ENCODE assay signal across 11 mouse cellular contexts in genomic region chr2:180027768-180028167, GRCm38 (mm10). TPM values are rescaled to one million over a fixed set of nuclear protein-coding genes. Genes with fewer than 3 reads are reported as not detected.
DNase-seq lines count a peak whose midpoint lies in the region; ATAC-seq and TF ChIP-seq lines count a peak whose summit lies in the region.
"Had no signal": no experiment of that assay in that cellular context is flagged by ENCODE, and none has a peak within 500 bp of the region (broad histone marks: within the 10 kb centered on the region; RNA-seq: fewer than 3 reads in every experiment).

No protein-coding gene starts in this region.

- H3K36me3 ChIP-seq in kidney, embryonic 16.5 days (ENCODE audit: insufficient read depth, low read length) = peaks cover 46% of the 10 kb centered on the region
- peaks cover 49% of the 10 kb centered on the region for H3K36me3 ChIP-seq in embryonic facial prominence, embryonic 15.5 days
- H3K36me3 ChIP-seq in hindbrain, embryonic 13.5 days = peaks cover 55% of the 10 kb centered on the region
- H3K36me3 ChIP-seq in midbrain, postnatal 0 days (ENCODE audit: insufficient read depth, low read length) = peaks cover 43% of the 10 kb centered on the region

- H3K4me3 ChIP-seq in kidney, embryonic 16.5 days (ENCODE audit: low read length) = peak overlapping the region; percentile 92; the same call in 1 of the 2 replicates
- peak overlapping the region; percentile 95; the same call in 1 of the 2 replicates for H3K4me3 ChIP-seq in embryonic facial prominence, embryonic 15.5 days (replicated peaks)
- peak overlapping the region; percentile 99 for H3K4me3 ChIP-seq in hindbrain, embryonic 13.5 days
- no peak overlapping the region for H3K4me3 ChIP-seq in midbrain, postnatal 0 days (ENCODE audit: low read depth, low read length)

- H3K9me3 ChIP-seq in kidney, embryonic 16.5 days (ENCODE audit: low read length) = no peaks in the 10 kb centered on the region
- no peaks in the 10 kb centered on the region for H3K9me3 ChIP-seq in embryonic facial prominence, embryonic 15.5 days (replicated peaks)
- no peaks in the 10 kb centered on the region for H3K9me3 ChIP-seq in hindbrain, embryonic 13.5 days
- no peaks in the 10 kb centered on the region for H3K9me3 ChIP-seq in midbrain, postnatal 0 days (ENCODE audit: low read length)

- TF ChIP-seq CTCF in midbrain, postnatal 0 days (IDR thresholded peaks at IDR 0.05) = no peak

- WGBS in kidney, embryonic 16.5 days = 53% methylated on average over 9 of the region's 9 CpGs
- WGBS in embryonic facial prominence, embryonic 15.5 days = 69% methylated on average over 9 of the region's 9 CpGs
- WGBS in hindbrain, embryonic 13.5 days = 75% methylated on average over 9 of the region's 9 CpGs
- WGBS in midbrain, postnatal 0 days = 75% methylated on average over 9 of the region's 9 CpGs

- no peak overlapping the region for H3K27ac ChIP-seq in kidney, embryonic 16.5 days (ENCODE audit: low read length)
- H3K27ac ChIP-seq in embryonic facial prominence, embryonic 15.5 days (replicated peaks) = no peak overlapping the region
- no peak overlapping the region for H3K27ac ChIP-seq in hindbrain, embryonic 13.5 days
- no peak overlapping the region for H3K27ac ChIP-seq in midbrain, postnatal 0 days (ENCODE audit: low read depth, low read length)

- ATAC-seq in kidney, embryonic 16.5 days (ENCODE audit: low FRiP score, low TSS enrichment) = no peak
- ATAC-seq in embryonic facial prominence, embryonic 15.5 days (ENCODE audit: insufficient number of reproducible peaks, low FRiP score, low TSS enrichment, low read depth) = no peak
- no peak for ATAC-seq in hindbrain, embryonic 13.5 days (ENCODE audit: low FRiP score)
- ATAC-seq in midbrain, postnatal 0 days (ENCODE audit: low FRiP score) = no peak
- ATAC-seq: liver, postnatal 0 days had no signal

- peak overlapping the region; percentile 95; the same call in 1 of the 2 replicates for H3K9ac ChIP-seq in kidney, embryonic 16.5 days (replicated peaks; ENCODE audit: low read length)
- no peak overlapping the region for H3K9ac ChIP-seq in embryonic facial prominence, embryonic 15.5 days
- H3K9ac ChIP-seq in hindbrain, embryonic 13.5 days = peak overlapping the region; percentile 99
- H3K9ac ChIP-seq in midbrain, postnatal 0 days (replicated peaks; ENCODE audit: low read length, poor library complexity, severe bottlenecking) = no peak overlapping the region
- H3K9ac ChIP-seq: liver, postnatal 0 days had no signal

- intact Hi-C loops in left cerebral cortex, postnatal 4 days (cut with DNase I) = loop anchor here (5.0 kb wide), 1 partner anchor 110 kb away; no protein-coding TSS in a partner anchor

- peak overlapping the region; percentile 82; the same call in 1 of the 2 replicates for H3K4me2 ChIP-seq in kidney, embryonic 16.5 days (replicated peaks; ENCODE audit: low read depth, low read length)
- H3K4me2 ChIP-seq in embryonic facial prominence, embryonic 15.5 days (replicated peaks) = peak overlapping the region; percentile 76; the same call in 1 of the 2 replicates
- peak overlapping the region; percentile 80 for H3K4me2 ChIP-seq in hindbrain, embryonic 13.5 days
- H3K4me2 ChIP-seq in midbrain, postnatal 0 days (ENCODE audit: low read depth, low read length, poor library complexity, severe bottlenecking) = peak overlapping the region; percentile 99

- peaks cover 33% of the 10 kb centered on the region for H3K4me1 ChIP-seq in kidney, embryonic 16.5 days (ENCODE audit: insufficient read depth, low read length)
- H3K4me1 ChIP-seq in embryonic facial prominence, embryonic 15.5 days = peaks cover 35% of the 10 kb centered on the region
- H3K4me1 ChIP-seq in hindbrain, embryonic 13.5 days (replicated peaks) = peaks cover 50% of the 10 kb centered on the region
- peaks cover 18% of the 10 kb centered on the region; the same call in 1 of the 2 replicates for H3K4me1 ChIP-seq in midbrain, postnatal 0 days (ENCODE audit: insufficient read depth, low read length)

- no peak for DNase-seq in kidney, postnatal 25 days
- no peak for DNase-seq in midbrain, postnatal 0 days (ENCODE audit: low spot score)
- no peak for DNase-seq in left cerebral cortex, postnatal 4 days
- no peak for DNase-seq in urinary bladder, postnatal 10 days (ENCODE audit: low spot score)
- no peak for DNase-seq in lung, postnatal 10 days
- DNase-seq: adrenal gland, postnatal 10 days; gastrocnemius, postnatal 36 days; liver, postnatal 0 days had no signal

- 0 out of 2 replicates have a peak, but pooled peaks cover under 1% of the 10 kb centered on the region for H3K27me3 ChIP-seq in kidney, embryonic 16.5 days (ENCODE audit: insufficient read depth, low read length)
- H3K27me3 ChIP-seq in embryonic facial prominence, embryonic 15.5 days = peaks cover 2% of the 10 kb centered on the region
- peaks cover 9% of the 10 kb centered on the region for H3K27me3 ChIP-seq in hindbrain, embryonic 13.5 days
- H3K27me3 ChIP-seq in midbrain, postnatal 0 days (ENCODE audit: insufficient read depth, low read length) = no peaks in the 10 kb centered on the region

RNA-seq across cellular contexts. Expression of gene Lsm14b, which starts 3.0 kb away (rescaled TPM):
- 4.8 and 7.0 TPM in 2 replicates for polyA plus RNA-seq in kidney, embryonic 16.5 days (2015; fragmentation: Nextera tagmentation; extraction: Ambion mirVana)
- polyA plus RNA-seq in embryonic facial prominence, embryonic 15.5 days (2015; fragmentation: Nextera tagmentation; extraction: Ambion mirVana) = 8.9 and 9.1 TPM in 2 replicates
- polyA plus RNA-seq in hindbrain, embryonic 13.5 days (2015; fragmentation: Nextera tagmentation; extraction: Ambion mirVana) = 22.5 and 23.4 TPM in 2 replicates
- total RNA-seq in midbrain, postnatal 0 days (2014; rRNA removed) = 113 and 118 TPM in 2 replicates
- 22.0 and 23.6 TPM in 2 replicates for polyA plus RNA-seq in midbrain, postnatal 0 days (2015; fragmentation: Nextera tagmentation; extraction: Ambion mirVana)
- 100 to 1,000 TPM; 199 to 202 TPM for total RNA-seq in left cerebral cortex, postnatal 4 days (2021)

RNA-seq across cellular contexts. Expression of gene Psma7, which starts 14.5 kb away (rescaled TPM):
- polyA plus RNA-seq in kidney, embryonic 16.5 days (2015; fragmentation: Nextera tagmentation; extraction: Ambion mirVana) = 619 and 638 TPM in 2 replicates
- polyA plus RNA-seq in embryonic facial prominence, embryonic 15.5 days (2015; fragmentation: Nextera tagmentation; extraction: Ambion mirVana) = 472 and 518 TPM in 2 replicates
- polyA plus RNA-seq in hindbrain, embryonic 13.5 days (2015; fragmentation: Nextera tagmentation; extraction: Ambion mirVana) = 665 and 670 TPM in 2 replicates
- total RNA-seq in midbrain, postnatal 0 days (2014; rRNA removed) = 197 and 234 TPM in 2 replicates
- 584 and 586 TPM in 2 replicates for polyA plus RNA-seq in midbrain, postnatal 0 days (2015; fragmentation: Nextera tagmentation; extraction: Ambion mirVana)
- total RNA-seq in left cerebral cortex, postnatal 4 days (2021) = 100 to 1,000 TPM; 244 to 245 TPM

RNA-seq across cellular contexts. Expression of gene Ss18l1, which starts 14.5 kb away (rescaled TPM):
- polyA plus RNA-seq in kidney, embryonic 16.5 days (2015; fragmentation: Nextera tagmentation; extraction: Ambion mirVana) = 7.0 and 7.4 TPM in 2 replicates
- polyA plus RNA-seq in embryonic facial prominence, embryonic 15.5 days (2015; fragmentation: Nextera tagmentation; extraction: Ambion mirVana) = 5.2 and 6.1 TPM in 2 replicates
- 52.7 TPM in 2 replicates for polyA plus RNA-seq in hindbrain, embryonic 13.5 days (2015; fragmentation: Nextera tagmentation; extraction: Ambion mirVana)
- total RNA-seq in midbrain, postnatal 0 days (2014; rRNA removed) = 110 and 111 TPM in 2 replicates
- polyA plus RNA-seq in midbrain, postnatal 0 days (2015; fragmentation: Nextera tagmentation; extraction: Ambion mirVana) = 49.2 and 52.3 TPM in 2 replicates
- total RNA-seq in left cerebral cortex, postnatal 4 days (2021) = 10 to 100 TPM; 59.2 to 60.9 TPM

RNA-seq across cellular contexts. Expression of gene Mtg2, which starts 42.6 kb away (rescaled TPM):
- polyA plus RNA-seq in kidney, embryonic 16.5 days (2015; fragmentation: Nextera tagmentation; extraction: Ambion mirVana) = 27.3 and 29.6 TPM in 2 replicates
- 24.3 and 25.6 TPM in 2 replicates for polyA plus RNA-seq in embryonic facial prominence, embryonic 15.5 days (2015; fragmentation: Nextera tagmentation; extraction: Ambion mirVana)
- polyA plus RNA-seq in hindbrain, embryonic 13.5 days (2015; fragmentation: Nextera tagmentation; extraction: Ambion mirVana) = 31.9 and 35.0 TPM in 2 replicates
- total RNA-seq in midbrain, postnatal 0 days (2014; rRNA removed) = 18.0 and 21.3 TPM in 2 replicates
- 27.3 and 29.1 TPM in 2 replicates for polyA plus RNA-seq in midbrain, postnatal 0 days (2015; fragmentation: Nextera tagmentation; extraction: Ambion mirVana)
- total RNA-seq in left cerebral cortex, postnatal 4 days (2021) = 10 to 100 TPM; 19.8 to 20.5 TPM

RNA-seq across cellular contexts. Expression of gene Taf4, which starts 51.3 kb away (rescaled TPM):
- 3.4 and 4.1 TPM in 2 replicates for polyA plus RNA-seq in kidney, embryonic 16.5 days (2015; fragmentation: Nextera tagmentation; extraction: Ambion mirVana)
- polyA plus RNA-seq in embryonic facial prominence, embryonic 15.5 days (2015; fragmentation: Nextera tagmentation; extraction: Ambion mirVana) = 2.9 and 3.6 TPM in 2 replicates
- 3.9 and 4.5 TPM in 2 replicates for polyA plus RNA-seq in hindbrain, embryonic 13.5 days (2015; fragmentation: Nextera tagmentation; extraction: Ambion mirVana)
- 11.4 and 15.0 TPM in 2 replicates for total RNA-seq in midbrain, postnatal 0 days (2014; rRNA removed)
- polyA plus RNA-seq in midbrain, postnatal 0 days (2015; fragmentation: Nextera tagmentation; extraction: Ambion mirVana) = 2.2 and 2.9 TPM in 2 replicates
- total RNA-seq in left cerebral cortex, postnatal 4 days (2021) = 10 to 100 TPM; 24.5 to 27.9 TPM

Comparison
In these comparisons a context has a peak if more than half of its experiments do, and no peak if none do; other contexts are left out.
1. H3K9ac ChIP-seq: peak in kidney, embryonic 16.5 days (single experiment) and hindbrain, embryonic 13.5 days (single experiment); none in embryonic facial prominence, embryonic 15.5 days (single experiment) and midbrain, postnatal 0 days (single experiment).
2. Peak in every context shown above with its lines, with median percentiles within 50 percentile points of each other: H3K4me2 ChIP-seq.